Mouse (Mus musculus) brain, embryonic 14.5 days (tissue): ENCODE measurements around the gene Trim43a.
"Not testable (repeated sequence)": the region's sequence is repeated elsewhere in the genome, so short reads cannot be mapped to it uniquely, and the experiment has no call there.

Experiments used
- CTCF ChIP-seq: fragments of 200-500 bp; IDR thresholded peaks from 2 replicates; pipeline ENCODE4 v1.5.1; 2012; ENCODE audit warnings: inconsistent platforms, mild to moderate bottlenecking, moderate library complexity, borderline replicate concordance; ENCODE audit not compliant: insufficient read depth, insufficient read length; ENCODE audit errors: extremely low read depth
- POLR2A ChIP-seq: fragments of 200-500 bp; IDR thresholded peaks from 2 replicates; pipeline ENCODE4 v1.6.1; 2012; ENCODE audit warnings: mild to moderate bottlenecking, inconsistent platforms, borderline replicate concordance; ENCODE audit not compliant: poor library complexity, insufficient read depth, insufficient read length, severe bottlenecking; ENCODE audit errors: extremely low read depth

DNA sequence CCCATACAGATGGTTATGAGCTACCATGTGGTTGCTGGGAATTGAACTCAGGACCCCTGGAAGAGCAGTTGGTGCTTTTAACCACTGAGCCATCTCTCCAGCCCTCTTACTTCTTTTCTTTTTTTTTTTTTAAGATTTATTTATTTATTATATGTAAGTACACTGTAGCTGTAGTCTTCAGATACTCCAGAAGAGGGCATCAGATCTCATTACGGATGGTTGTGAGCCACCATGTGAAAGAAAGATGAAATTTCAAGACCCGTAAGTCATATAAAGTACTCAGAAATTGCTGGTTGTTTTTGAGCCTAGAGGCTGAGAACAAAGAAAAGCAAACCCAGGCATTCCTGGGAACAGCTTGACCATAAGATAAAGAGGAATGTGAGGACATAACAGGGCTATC is 19.2 kb upstream of the Trim43a start:
- not testable (repeated sequence) for TF ChIP-seq CTCF, POLR2A
